Mouse (Mus musculus) thymus, adult 2 months (tissue): ENCODE data around the gene Ctsh. TPM values are rescaled to one million over a fixed set of nuclear protein-coding genes. Genes with fewer than 3 reads are reported as not detected.
"Not testable (repeated sequence)": the region's sequence is repeated elsewhere in the genome, so short reads cannot be mapped to it uniquely, and the experiment has no call there.

ENCODE experiments used
- DNase-seq: peaks from one replicate; pipeline ENCODE4 v3.0.0; 2021
- H3K27ac ChIP-seq: fragments of 200-500 bp; 2 replicates; pipeline ENCODE4 v1.5.1; 2012; ENCODE audit warnings: low read length, control low read depth; ENCODE audit not compliant: control insufficient read depth, insufficient read depth
- H3K27me3 ChIP-seq: fragments of 200-500 bp; 2 replicates; pipeline ENCODE4 v1.6.1; 2012; ENCODE audit warnings: mild to moderate bottlenecking, low read length, moderate library complexity, mixed read lengths; ENCODE audit not compliant: control insufficient read depth, insufficient read depth
- H3K36me3 ChIP-seq: fragments of 200-500 bp; 2 replicates; pipeline ENCODE4 v1.6.1; 2012; ENCODE audit warnings: mild to moderate bottlenecking, low read length, moderate library complexity; ENCODE audit not compliant: control insufficient read depth, insufficient read depth
- H3K4me1 ChIP-seq: fragments of 200-500 bp; replicated peaks from 2 replicates; pipeline ENCODE4 v1.6.1; 2012; ENCODE audit warnings: low read length; ENCODE audit not compliant: control insufficient read depth, insufficient read depth
- H3K4me3 ChIP-seq: fragments of 200-500 bp; 2 replicates; pipeline ENCODE4 v1.5.1; 2012; ENCODE audit warnings: mild to moderate bottlenecking, low read length, control low read depth, moderate library complexity; ENCODE audit not compliant: control insufficient read depth, insufficient read depth
- CTCF ChIP-seq: fragments of 200-500 bp; IDR thresholded peaks from 2 replicates; pipeline ENCODE4 v1.5.1; 2012; ENCODE audit warnings: mild to moderate bottlenecking, control low read depth, low read length, moderate library complexity, borderline replicate concordance; ENCODE audit not compliant: control insufficient read depth, poor library complexity, insufficient read depth; ENCODE audit errors: extremely low read depth
- POLR2A ChIP-seq: fragments of 200-500 bp; IDR thresholded peaks from 2 replicates; pipeline ENCODE4 v1.6.1; 2012; ENCODE audit warnings: mild to moderate bottlenecking, low read length, control low read depth, moderate library complexity; ENCODE audit not compliant: control insufficient read depth, poor library complexity, insufficient read depth; ENCODE audit errors: extremely low read depth
- whole genome bisulfite sequencing: fragments of 180-500 bp; shearing (Covaris S2); methylation state at CpG from one replicate; pipeline ENCODE4 v1.1.7; 2018; 5-methylcytosine and 5-hydroxymethylcytosine counted together
- polyA plus RNA-seq: library from polyadenylated mRNA; depleted of rRNA; stranded (reverse); fragments of >200 nt; gene quantifications from 2 replicates; pipeline ENCODE4 v1.2.3, GENCODE M21; 2012

Gene Ctsh
- polyA plus RNA-seq, 1 experiment = 38.9 TPM

- H3K36me3 ChIP-seq = no peaks in the 10 kb centered on the region
- 60% methylated on average over 5 of the region's 5 CpGs for whole genome bisulfite sequencing
- H3K4me1 ChIP-seq = no peaks in the 10 kb centered on the region
- H3K27ac ChIP-seq = no peak overlapping the region
- DNase-seq = no peak
- TF ChIP-seq POLR2A = no peak
- TF ChIP-seq CTCF = no peak
- no peaks in the 10 kb centered on the region; the same call in 1 of the 2 replicates for H3K27me3 ChIP-seq
- H3K4me3 ChIP-seq = no peak overlapping the region
Measured at GRCm38 (mm10) chr9:90055409-90055808, 1.5 kb downstream of the Ctsh start.

GRCm38 (mm10) chr9:90055911-90056310 is 2.0 kb downstream of the Ctsh start:
- Histone ChIP-seq H3K4me1 (no peaks in the 10 kb centered on the region), H3K36me3 (no peaks in the 10 kb centered on the region), H3K27ac (no peak overlapping the region), H3K4me3 (no peak overlapping the region), H3K27me3 (no peaks in the 10 kb centered on the region; the same call in 1 of the 2 replicates)
- DNase-seq = no peak
- TF ChIP-seq CTCF = no peak
- TF ChIP-seq POLR2A = no peak
- WGBS = 77% methylated on average over 3 of the region's 3 CpGs

- no peak overlapping the region for H3K27ac ChIP-seq
- no peaks in the 10 kb centered on the region; the same call in 1 of the 2 replicates for H3K27me3 ChIP-seq
- WGBS = 91% methylated on average over 2 of the region's 2 CpGs
- no peak for DNase-seq
- no peak overlapping the region for H3K4me3 ChIP-seq
- no peaks in the 10 kb centered on the region for H3K4me1 ChIP-seq
- no peaks in the 10 kb centered on the region for H3K36me3 ChIP-seq
- TF ChIP-seq CTCF = no peak
- no peak for TF ChIP-seq POLR2A
Measured at GRCm38 (mm10) chr9:90056716-90057115, 2.8 kb downstream of the Ctsh start.

- WGBS = 24% methylated on average over 9 of the region's 9 CpGs
- H3K27me3 ChIP-seq = no peaks in the 10 kb centered on the region
- TF ChIP-seq CTCF (no peak), POLR2A (no peak)
- peak overlapping the region; percentile 43; the same call in 1 of the 2 replicates for H3K27ac ChIP-seq
- DNase-seq = no peak
- no peaks in the 10 kb centered on the region for H3K4me1 ChIP-seq
- H3K4me3 ChIP-seq = no peak overlapping the region
- no peaks in the 10 kb centered on the region for H3K36me3 ChIP-seq
Measured at GRCm38 (mm10) chr9:90059828-90060573, 6.0 kb downstream of the Ctsh start.

- H3K27me3 ChIP-seq = no peaks in the 10 kb centered on the region
- H3K27ac ChIP-seq = no peak overlapping the region
- no peaks in the 10 kb centered on the region for H3K36me3 ChIP-seq
- H3K4me1 ChIP-seq = no peaks in the 10 kb centered on the region
- 84% methylated on average over 2 of the region's 2 CpGs for WGBS
- TF ChIP-seq CTCF = no peak
- TF ChIP-seq POLR2A = no peak
- no peak for DNase-seq
- no peak overlapping the region for H3K4me3 ChIP-seq
Measured at GRCm38 (mm10) chr9:90060574-90060875, 6.6 kb downstream of the Ctsh start.

- not testable (repeated sequence) for DNase-seq, H3K4me1 ChIP-seq, H3K36me3 ChIP-seq, H3K4me3 ChIP-seq, H3K27ac ChIP-seq, H3K27me3 ChIP-seq
- 78% methylated on average over 5 of the region's 5 CpGs for WGBS
Measured at GRCm38 (mm10) chr9:90060932-90061331, 7.0 kb downstream of the Ctsh start.

- DNase-seq = no peak
- Histone ChIP-seq H3K4me3 (no peak overlapping the region), H3K36me3 (no peaks in the 10 kb centered on the region), H3K27me3 (no peaks in the 10 kb centered on the region), H3K27ac (no peak overlapping the region), H3K4me1 (no peaks in the 10 kb centered on the region)
- TF ChIP-seq CTCF = no peak
- TF ChIP-seq POLR2A = no peak
- WGBS = 47% methylated on average over 2 of the region's 2 CpGs
Measured at GRCm38 (mm10) chr9:90067341-90067740, 13.4 kb downstream of the Ctsh start.
